Mouse (Mus musculus) heart, adult 2 months (tissue): ENCODE results near the gene Gm42878.

ENCODE experiments used
- CTCF ChIP-seq: fragments of 200-600 bp; IDR thresholded peaks from 2 replicates; pipeline ENCODE4 v1.8.1; 2022; ENCODE audit warnings: antibody characterized with exemption, mild to moderate bottlenecking, moderate library complexity
- EP300 ChIP-seq: fragments of 200-500 bp; IDR thresholded peaks from 2 replicates; pipeline ENCODE4 v1.6.1; 2011; ENCODE audit warnings: low read depth, low read length, control low read depth; ENCODE audit not compliant: insufficient read depth
- POLR2A ChIP-seq: fragments of 200-500 bp; IDR thresholded peaks from 2 replicates; pipeline ENCODE4 v1.6.1; 2011; ENCODE audit warnings: mild to moderate bottlenecking, low read depth, low read length, control low read depth; ENCODE audit not compliant: insufficient read depth

DNA sequence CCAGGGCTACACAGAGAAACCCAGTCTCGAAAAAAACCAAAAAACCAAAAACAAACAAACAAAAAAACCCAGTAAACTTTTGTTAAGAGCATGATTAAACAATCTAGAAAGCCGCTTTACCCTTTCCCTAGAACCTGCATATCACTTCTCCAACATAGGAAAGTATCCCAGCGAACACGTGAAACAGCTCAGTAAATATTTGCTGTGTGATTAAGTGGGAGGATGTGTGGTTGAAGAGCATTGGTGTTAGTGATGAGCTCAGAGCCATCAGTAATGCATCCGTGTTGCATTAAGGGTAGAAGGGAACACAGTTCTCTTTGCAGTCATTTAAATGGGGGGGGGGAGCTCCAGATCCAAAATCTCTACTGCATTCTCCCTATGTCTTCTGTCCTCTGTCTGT lies 60.5 kb downstream of the Gm42878 start:
- no peak for TF ChIP-seq CTCF
- TF ChIP-seq EP300: no peak
- TF ChIP-seq POLR2A: no peak
